Mouse (Mus musculus): ENCODE results near the gene Thap2. TPM values are rescaled to one million over a fixed set of nuclear protein-coding genes. Genes with fewer than 3 reads are reported as not detected.

Gene Thap2
- polyA plus RNA-seq (2015; fragmentation: Nextera tagmentation; extraction: Ambion mirVana) = 13.5 and 15.2 TPM in 2 replicates

DNA sequence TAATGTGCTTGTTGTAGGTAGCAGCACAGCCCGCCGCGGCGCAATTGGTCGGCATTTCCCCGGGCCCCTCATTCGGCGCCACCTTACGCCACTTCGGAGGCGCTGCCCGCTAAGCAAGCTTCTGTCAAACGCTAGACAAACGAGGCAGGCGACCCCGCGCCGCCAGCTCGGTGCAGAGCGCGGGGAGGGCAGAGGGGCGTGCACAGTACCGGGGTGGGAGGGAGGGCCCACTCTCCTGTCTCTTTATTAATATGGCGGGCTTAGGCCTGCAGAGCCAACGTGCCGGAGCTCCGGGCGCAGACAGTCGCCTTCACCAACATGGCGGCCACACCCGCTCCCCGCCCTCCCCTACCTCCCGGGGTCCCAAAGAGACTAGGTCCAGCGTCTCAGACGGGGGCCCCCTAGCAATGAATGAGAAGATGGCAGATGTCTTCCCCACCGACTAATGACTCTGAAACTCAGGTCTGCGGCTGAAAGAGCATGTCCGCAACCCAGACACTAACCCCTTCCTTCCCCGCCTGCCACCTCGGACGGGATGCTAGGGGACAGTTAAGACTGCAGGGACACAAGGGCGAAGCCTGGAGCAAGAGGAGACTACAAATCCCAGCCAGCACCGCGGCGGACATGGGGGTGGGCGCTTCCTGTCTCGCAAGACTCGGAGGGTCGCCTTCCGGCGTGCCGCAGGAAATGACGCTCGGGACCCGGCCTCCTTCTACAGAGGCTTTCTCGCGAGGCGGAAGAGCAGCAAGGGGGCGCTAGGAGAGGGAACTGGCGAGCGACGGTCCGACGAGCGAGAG is at the start of gene Thap2, which contains the start of gene Zfc3h1:
Gene Thap2 (minus strand): TSS at position 223 of the 797 bp plus-strand sequence.
Gene Zfc3h1 (plus strand): TSS at position 739 of the 797 bp plus-strand sequence.
- H3K36me3 ChIP-seq = peaks cover 18% of the 10 kb centered on the region
- H3K4me3 ChIP-seq = peak within 1 kb of the TSS; percentile 96
- peak; percentile 97 for ATAC-seq (ENCODE audit: extremely low read depth, insufficient number of reproducible peaks, low FRiP score, low TSS enrichment)
- under 1% methylated on average over 64 of the region's 65 CpGs for WGBS
- peak within 1 kb of the TSS; percentile 97 for H3K9ac ChIP-seq
- H3K4me2 ChIP-seq = peak within 1 kb of the TSS; percentile 87
- H3K27me3 ChIP-seq (replicated peaks) = no peaks in the 10 kb centered on the region
- peak within 1 kb of the TSS; percentile 97 for H3K27ac ChIP-seq (replicated peaks)
- no peaks in the 10 kb centered on the region for H3K9me3 ChIP-seq
- H3K4me1 ChIP-seq = peaks cover 52% of the 10 kb centered on the region

DNA sequence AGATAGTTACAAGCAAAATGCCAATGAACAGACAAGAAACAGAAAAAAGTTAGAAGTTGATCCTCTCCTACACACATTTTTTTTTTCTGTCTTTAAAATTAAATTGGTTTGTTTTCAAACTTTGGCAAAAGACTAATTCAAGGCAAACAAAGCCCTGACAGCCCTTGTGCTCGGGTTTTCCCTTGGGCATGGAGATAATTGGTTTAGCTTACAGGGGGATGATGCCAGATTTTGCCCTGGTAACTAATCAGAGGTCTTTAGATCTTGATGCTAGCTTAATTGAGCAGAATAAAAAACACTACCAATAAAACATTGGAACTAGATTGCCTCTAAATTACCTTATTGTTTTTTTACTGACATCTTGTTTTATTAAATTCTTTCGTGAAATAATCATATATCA is 41.1 kb upstream of the Thap2 start:
- Histone ChIP-seq H3K27me3 (replicated peaks) (no peaks in the 10 kb centered on the region), H3K4me2 (no peak overlapping the region), H3K36me3 (peaks cover 85% of the 10 kb centered on the region), H3K27ac (replicated peaks) (no peak overlapping the region), H3K4me3 (no peak overlapping the region), H3K4me1 (no peaks in the 10 kb centered on the region), H3K9me3 (no peaks in the 10 kb centered on the region), H3K9ac (no peak overlapping the region)
- ATAC-seq (ENCODE audit: extremely low read depth, insufficient number of reproducible peaks, low FRiP score, low TSS enrichment) = no peak
- 82% methylated on average over 2 of the region's 2 CpGs for WGBS

DNA sequence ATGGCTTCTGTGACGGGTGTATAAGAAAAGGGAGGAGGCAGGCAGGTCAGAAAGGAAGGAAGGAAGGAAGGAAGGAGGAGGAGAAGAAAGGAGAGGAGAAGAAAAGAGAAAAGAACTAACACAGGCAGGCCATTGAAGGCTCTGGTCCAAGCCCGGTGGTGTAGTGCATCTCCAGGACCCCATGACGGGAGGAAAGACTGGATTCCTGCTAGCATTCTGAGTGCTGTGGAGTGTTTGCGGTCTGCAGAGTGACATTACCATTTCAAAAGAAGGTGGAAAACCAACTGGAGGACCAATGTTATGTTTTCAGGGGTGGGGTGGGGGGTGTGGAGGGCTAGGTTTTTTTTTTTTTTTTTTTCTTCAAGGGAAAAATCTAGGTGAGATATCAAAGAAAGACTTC is 37.7 kb upstream of the Thap2 start:
- no peaks in the 10 kb centered on the region for H3K4me1 ChIP-seq
- no peak for ATAC-seq (ENCODE audit: extremely low read depth, insufficient number of reproducible peaks, low FRiP score, low TSS enrichment)
- no peak overlapping the region for H3K4me2 ChIP-seq
- H3K27ac ChIP-seq (replicated peaks) = no peak overlapping the region
- H3K9ac ChIP-seq = no peak overlapping the region
- no peaks in the 10 kb centered on the region for H3K27me3 ChIP-seq (replicated peaks)
- peaks cover 82% of the 10 kb centered on the region for H3K36me3 ChIP-seq
- H3K9me3 ChIP-seq = no peaks in the 10 kb centered on the region
- 82% methylated on average over 4 of the region's 4 CpGs for WGBS
- H3K4me3 ChIP-seq = no peak overlapping the region

DNA sequence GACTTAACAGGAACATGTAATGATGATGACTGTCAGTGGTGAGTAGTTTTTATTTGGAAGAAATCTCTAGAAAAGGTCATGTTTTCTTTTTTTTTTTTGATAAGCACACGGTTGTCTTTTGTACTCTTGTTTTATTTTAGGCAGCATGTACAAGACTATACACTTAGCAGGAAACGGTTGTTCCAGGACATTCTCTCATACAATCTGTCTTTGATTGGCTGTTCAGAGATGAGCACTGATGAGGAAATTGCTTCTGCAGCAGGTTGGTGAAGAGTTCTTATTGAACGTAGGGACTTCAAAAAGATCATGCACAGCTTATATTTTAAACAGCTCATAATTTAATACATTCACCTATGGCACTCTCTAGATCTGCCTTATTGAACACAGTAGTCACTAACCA is 29.8 kb upstream of the Thap2 start:
- Histone ChIP-seq H3K9ac (no peak overlapping the region), H3K4me2 (no peak overlapping the region), H3K4me1 (no peaks in the 10 kb centered on the region), H3K4me3 (no peak overlapping the region), H3K36me3 (peaks cover 93% of the 10 kb centered on the region), H3K27me3 (replicated peaks) (no peaks in the 10 kb centered on the region), H3K9me3 (no peaks in the 10 kb centered on the region), H3K27ac (replicated peaks) (no peak overlapping the region)
- ATAC-seq (ENCODE audit: extremely low read depth, insufficient number of reproducible peaks, low FRiP score, low TSS enrichment) = no peak
- 74% methylated on average over 3 of the region's 3 CpGs for WGBS

DNA sequence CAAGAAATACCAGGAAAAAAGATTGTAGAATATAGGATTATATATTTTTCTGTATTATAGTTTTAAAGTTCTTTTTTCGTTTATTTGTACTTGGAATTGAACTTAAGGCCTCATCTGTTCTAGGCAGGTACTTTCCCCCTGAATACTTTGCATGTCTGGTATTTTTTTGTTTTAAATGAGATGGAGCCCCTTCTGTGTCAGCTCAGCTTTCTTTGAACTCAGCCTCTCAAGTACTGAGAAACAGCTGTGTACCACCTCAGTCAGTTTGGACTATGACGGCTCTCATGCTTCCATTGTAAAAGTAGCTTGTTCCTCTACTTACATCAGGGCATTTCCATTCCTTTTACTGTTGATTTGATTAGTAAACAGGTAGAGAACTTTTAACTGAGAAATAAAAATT is 29.3 kb upstream of the Thap2 start:
- H3K4me1 ChIP-seq = no peaks in the 10 kb centered on the region
- WGBS = 85% methylated on average over 2 of the region's 2 CpGs
- no peak for ATAC-seq (ENCODE audit: extremely low read depth, insufficient number of reproducible peaks, low FRiP score, low TSS enrichment)
- H3K4me2 ChIP-seq = no peak overlapping the region
- no peak overlapping the region for H3K4me3 ChIP-seq
- H3K9ac ChIP-seq = no peak overlapping the region
- no peaks in the 10 kb centered on the region for H3K9me3 ChIP-seq
- no peak overlapping the region for H3K27ac ChIP-seq (replicated peaks)
- no peaks in the 10 kb centered on the region for H3K27me3 ChIP-seq (replicated peaks)
- H3K36me3 ChIP-seq = peaks cover 92% of the 10 kb centered on the region

DNA sequence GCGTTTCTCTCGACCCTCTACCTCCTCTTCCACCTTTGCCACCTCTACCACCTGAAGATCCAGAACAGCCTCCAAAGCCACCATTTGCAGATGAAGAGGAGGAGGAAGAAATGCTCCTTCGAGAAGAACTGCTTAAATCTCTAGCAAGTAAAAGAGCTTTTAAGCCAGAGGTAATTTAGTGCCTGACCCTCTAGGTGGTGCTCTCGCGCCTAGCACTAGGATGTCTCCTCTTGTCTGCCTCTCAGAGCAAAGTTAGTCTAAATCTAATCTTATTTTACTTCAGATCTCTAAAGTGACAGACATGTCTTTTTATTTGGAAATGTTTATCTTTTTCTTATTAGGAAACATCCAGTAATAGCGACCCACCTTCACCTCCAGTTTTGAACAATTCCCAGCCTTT is 22.1 kb upstream of the Thap2 start:
- H3K27ac ChIP-seq (replicated peaks) = no peak overlapping the region
- no peaks in the 10 kb centered on the region for H3K4me1 ChIP-seq
- H3K36me3 ChIP-seq = peaks cover 82% of the 10 kb centered on the region
- no peak overlapping the region for H3K9ac ChIP-seq
- no peaks in the 10 kb centered on the region for H3K27me3 ChIP-seq (replicated peaks)
- no peak overlapping the region for H3K4me2 ChIP-seq
- no peak for ATAC-seq (ENCODE audit: extremely low read depth, insufficient number of reproducible peaks, low FRiP score, low TSS enrichment)
- H3K4me3 ChIP-seq = no peak overlapping the region
- no peaks in the 10 kb centered on the region for H3K9me3 ChIP-seq
- WGBS = 73% methylated on average over 6 of the region's 6 CpGs

DNA sequence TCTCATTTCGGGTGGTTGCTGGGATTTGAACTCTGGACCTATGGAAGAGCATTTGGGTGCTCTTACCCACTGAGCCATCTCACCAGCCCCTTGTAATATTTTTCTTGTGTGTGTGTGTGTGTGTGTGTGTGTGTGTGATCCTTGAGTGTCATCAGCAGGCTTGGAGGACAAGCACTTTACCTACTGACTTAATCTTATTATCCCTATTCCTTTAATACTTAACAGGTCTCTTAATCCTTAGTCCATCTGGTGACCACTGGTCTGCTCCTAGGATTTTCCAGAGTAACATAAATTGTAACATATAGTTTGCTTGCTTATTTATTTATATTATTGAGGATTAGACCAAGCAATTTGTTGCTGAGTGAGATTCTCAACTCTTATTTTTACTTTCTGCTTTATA is 7.7 kb upstream of the Thap2 start:
- Histone ChIP-seq H3K27ac (replicated peaks) (no peak overlapping the region), H3K4me1 (peaks cover 36% of the 10 kb centered on the region), H3K4me3 (no peak overlapping the region), H3K9ac (no peak overlapping the region), H3K36me3 (peaks cover 71% of the 10 kb centered on the region), H3K27me3 (replicated peaks) (no peaks in the 10 kb centered on the region), H3K9me3 (no peaks in the 10 kb centered on the region), H3K4me2 (no peak overlapping the region)
- no peak for ATAC-seq (ENCODE audit: extremely low read depth, insufficient number of reproducible peaks, low FRiP score, low TSS enrichment)
- WGBS = 79% methylated on average over 1 of the region's 1 CpGs

DNA sequence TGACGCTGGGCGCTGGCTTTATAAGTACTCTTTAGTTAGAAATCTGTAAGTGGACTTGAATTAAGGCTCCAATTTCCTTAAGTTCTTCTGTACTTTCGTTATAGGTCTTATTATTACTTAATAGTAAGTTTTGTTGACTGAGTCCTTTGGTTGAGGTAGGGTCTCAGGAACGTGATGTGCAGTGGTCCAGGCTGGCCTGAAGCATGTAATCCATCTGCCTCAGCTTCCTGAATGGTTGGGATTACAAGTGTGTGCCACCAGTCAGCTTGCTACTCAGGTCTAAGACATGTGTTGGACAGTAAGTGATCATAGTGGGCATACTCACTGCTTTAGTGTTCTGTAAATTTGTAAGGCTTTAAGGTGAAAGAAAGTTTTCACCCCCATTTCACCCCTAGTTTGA is 6.8 kb upstream of the Thap2 start:
- 89% methylated on average over 4 of the region's 4 CpGs for WGBS
- Histone ChIP-seq H3K4me1 (peaks cover 42% of the 10 kb centered on the region), H3K27ac (replicated peaks) (no peak overlapping the region), H3K4me2 (no peak overlapping the region), H3K9ac (no peak overlapping the region), H3K36me3 (peaks cover 65% of the 10 kb centered on the region), H3K4me3 (no peak overlapping the region), H3K9me3 (no peaks in the 10 kb centered on the region), H3K27me3 (replicated peaks) (no peaks in the 10 kb centered on the region)
- ATAC-seq (ENCODE audit: extremely low read depth, insufficient number of reproducible peaks, low FRiP score, low TSS enrichment) = no peak

DNA sequence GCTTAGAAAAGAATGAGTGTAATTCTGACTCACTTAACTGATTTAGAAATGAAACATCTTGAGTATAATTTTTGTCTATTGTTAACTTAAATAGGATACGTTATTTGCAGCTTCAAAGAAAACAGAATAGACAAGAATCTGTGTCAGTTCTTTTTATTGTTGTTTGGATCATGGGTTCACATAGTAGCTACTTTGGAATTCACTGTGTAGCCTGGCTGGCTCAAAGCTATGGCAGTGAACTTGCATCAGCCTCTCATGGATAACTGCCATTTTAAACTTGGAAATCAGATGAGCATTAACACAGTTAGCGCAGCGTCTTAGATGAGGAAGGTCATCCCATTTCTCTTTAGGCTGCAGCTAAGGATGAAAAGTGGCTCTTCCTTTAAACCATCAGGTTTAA is 3.6 kb upstream of the Thap2 start:
- peaks cover 40% of the 10 kb centered on the region for H3K4me1 ChIP-seq
- no peak for ATAC-seq (ENCODE audit: extremely low read depth, insufficient number of reproducible peaks, low FRiP score, low TSS enrichment)
- H3K36me3 ChIP-seq = peaks cover 40% of the 10 kb centered on the region
- H3K27me3 ChIP-seq (replicated peaks) = no peaks in the 10 kb centered on the region
- H3K9me3 ChIP-seq = no peaks in the 10 kb centered on the region
- H3K4me3 ChIP-seq = no peak overlapping the region; the same call in 1 of the 2 replicates
- peak overlapping the region; percentile 87 for H3K4me2 ChIP-seq
- H3K27ac ChIP-seq (replicated peaks) = no peak overlapping the region
- WGBS = 84% methylated on average over 3 of the region's 3 CpGs
- H3K9ac ChIP-seq = peak overlapping the region; percentile 52; the same call in 1 of the 2 replicates

DNA sequence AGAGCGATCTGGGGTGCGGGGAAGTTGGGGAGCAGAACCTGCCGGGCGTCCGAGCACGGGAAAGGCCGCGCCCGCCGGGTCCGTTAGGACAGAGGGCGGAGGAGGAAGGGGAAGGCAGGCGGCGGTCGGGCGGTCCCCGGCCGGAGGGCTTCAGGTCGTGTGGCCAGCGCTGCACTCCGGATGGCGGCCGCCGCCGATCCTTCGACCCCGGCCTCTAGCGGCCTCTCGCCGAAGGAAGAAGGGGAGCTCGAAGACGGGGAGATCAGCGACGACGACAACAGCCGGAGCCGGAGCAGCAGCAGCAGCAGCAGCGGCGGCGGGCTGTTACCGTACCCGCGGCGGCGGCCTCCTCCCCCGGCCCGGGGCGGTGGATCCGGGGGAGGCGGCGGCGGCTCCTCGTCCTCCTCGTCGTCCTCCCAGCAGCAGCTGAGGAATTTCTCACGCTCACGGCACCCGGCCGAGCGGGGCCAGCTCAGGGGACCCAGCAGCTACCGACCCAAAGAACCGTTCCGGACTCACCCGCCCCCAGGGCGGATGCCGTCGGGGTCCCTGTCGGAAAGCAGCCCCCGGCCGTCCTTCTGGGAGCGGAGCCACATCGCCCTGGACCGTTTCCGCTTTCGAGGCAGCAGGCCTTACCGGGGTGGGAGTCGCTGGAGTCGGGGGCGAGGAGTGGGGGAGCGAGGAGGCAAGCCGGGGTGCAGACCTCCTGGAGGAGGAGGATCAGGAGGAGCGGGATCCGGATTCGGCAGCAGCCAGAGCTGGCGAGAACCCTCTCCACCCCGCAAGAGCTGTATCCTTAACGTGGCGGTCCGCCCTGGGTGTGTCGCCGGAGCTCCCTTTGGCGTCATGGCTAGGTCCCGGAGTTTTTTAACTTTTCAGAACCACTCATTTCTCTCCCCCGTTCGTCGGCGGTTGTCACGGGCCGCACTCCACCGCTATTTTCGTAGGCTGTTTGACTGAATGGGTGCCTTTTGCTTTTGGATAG is 1.1 kb upstream of the Thap2 start:
- Histone ChIP-seq H3K4me2 (peak overlapping the region; percentile 87), H3K4me1 (peaks cover 52% of the 10 kb centered on the region), H3K4me3 (peak overlapping the region; percentile 96), H3K9me3 (no peaks in the 10 kb centered on the region), H3K27me3 (replicated peaks) (no peaks in the 10 kb centered on the region), H3K36me3 (peaks cover 20% of the 10 kb centered on the region), H3K9ac (peak overlapping the region; percentile 97), H3K27ac (replicated peaks) (peak overlapping the region; percentile 97)
- peak; percentile 15 for ATAC-seq (ENCODE audit: extremely low read depth, insufficient number of reproducible peaks, low FRiP score, low TSS enrichment)
- WGBS = under 1% methylated on average over 100 of the region's 101 CpGs

DNA sequence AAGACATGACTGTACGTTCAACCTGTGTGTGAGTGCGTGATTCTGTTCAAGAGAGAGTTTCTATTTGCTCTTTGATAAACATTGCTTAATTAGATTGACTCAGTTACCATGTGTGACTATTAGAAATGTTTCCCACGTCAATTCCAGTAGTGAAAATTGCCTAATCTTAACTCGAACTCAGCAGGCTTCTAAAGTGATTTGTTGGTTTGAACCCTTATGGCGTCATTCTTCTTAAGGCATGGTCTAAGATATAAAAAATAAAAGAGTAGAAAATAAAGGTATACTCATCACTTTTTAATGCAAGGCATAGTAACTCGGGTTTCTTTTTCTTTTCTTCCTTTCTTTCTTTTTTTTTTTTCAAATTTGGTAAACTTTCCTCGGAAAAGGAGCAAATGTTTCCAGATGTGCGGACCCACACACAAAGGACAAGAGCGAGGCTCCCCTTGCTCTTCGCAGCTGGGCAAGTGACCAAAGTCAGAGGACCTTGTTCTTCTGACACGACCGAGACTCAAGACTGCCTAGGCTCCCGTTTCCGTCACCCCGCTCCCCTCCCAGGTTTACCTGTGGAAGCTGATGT is 511 bp downstream of the Thap2 start:
- Histone ChIP-seq H3K4me1 (peaks cover 48% of the 10 kb centered on the region), H3K4me3 (peak overlapping the region; percentile 96), H3K9ac (peak overlapping the region; percentile 97), H3K27ac (replicated peaks) (peak overlapping the region; percentile 97), H3K36me3 (peaks cover 13% of the 10 kb centered on the region), H3K9me3 (no peaks in the 10 kb centered on the region), H3K4me2 (peak overlapping the region; percentile 73), H3K27me3 (replicated peaks) (no peaks in the 10 kb centered on the region)
- ATAC-seq (ENCODE audit: extremely low read depth, insufficient number of reproducible peaks, low FRiP score, low TSS enrichment) = no peak
- WGBS = 3% methylated on average over 15 of the region's 15 CpGs

Data from heart, embryonic 13.5 days (tissue).